Mouse (Mus musculus) thymus, postnatal 36 days (tissue): ENCODE data around the gene Taar8a.
A peak's percentile ranks its signal among the peaks of the same experiment; 100 is the strongest.
"Not testable (repeated sequence)": the region's sequence is repeated elsewhere in the genome, so short reads cannot be mapped to it uniquely, and the experiment has no call there.

Source experiments
- DNase-seq, 2 experiments: peaks; one replicate each; pipeline ENCODE4 v3.0.0; 2022; ENCODE audit warnings: mixed read lengths in 2 of 2

Taar8a gene

GRCm38 (mm10) chr10:24076200-24076599 lies at the start of gene Taar8a:
Gene Taar8a (plus strand): TSS chr10:24076500.
- DNase-seq: not testable (repeated sequence)

DNA sequence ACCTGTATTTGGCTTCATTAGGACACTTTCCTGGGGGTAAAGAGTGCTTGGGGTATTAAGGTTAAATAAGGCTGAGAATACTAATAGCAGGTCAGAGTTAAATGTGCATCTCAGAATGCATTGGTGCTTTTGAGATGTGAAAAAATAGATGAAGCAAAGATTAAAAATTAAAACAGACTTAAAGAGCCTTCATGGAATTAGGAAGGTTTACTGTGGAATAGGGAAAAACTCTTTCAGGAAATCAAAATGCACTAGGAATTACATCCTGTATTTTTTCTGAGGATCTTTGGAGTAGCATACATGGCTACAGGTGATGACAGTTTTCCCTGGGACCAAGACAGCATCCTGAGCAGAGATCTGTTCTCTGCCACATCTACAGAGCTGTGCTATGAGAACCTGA lies 49.4 kb upstream of the Taar8a start, which contains the start of gene Taar7d:
Gene Taar7d, plus strand, starts transcription at position 301 of the 400 bp plus-strand sequence.
- no peak for DNase-seq

DNA sequence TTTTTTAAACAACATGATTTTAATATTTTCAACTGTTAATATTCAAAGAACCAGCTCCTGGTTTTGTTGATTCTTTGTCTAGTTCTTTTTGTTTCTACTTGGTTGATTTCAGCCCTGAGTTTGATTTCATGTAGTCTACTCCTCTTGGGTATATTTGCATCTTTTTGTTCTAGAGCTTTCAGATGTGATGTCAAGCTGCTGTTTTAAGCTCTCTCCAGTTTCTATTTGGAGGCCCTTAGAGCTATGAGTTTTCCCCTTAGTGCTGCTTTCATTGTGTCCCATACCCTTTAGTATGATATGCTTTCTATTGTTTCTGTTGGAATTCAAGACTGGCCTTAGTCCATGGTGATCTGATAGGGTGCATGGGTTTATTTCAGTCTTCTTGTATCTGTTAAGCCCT lies 45.0 kb upstream of the Taar8a start:
- no peak for DNase-seq

- DNase-seq: no peak
These were observed 39.0 kb upstream of the Taar8a start, which contains the start of gene Taar7e for GRCm38 (mm10) chr10:24037314-24037713. Gene Taar7e (plus strand): TSS chr10:24037614.

GRCm38 (mm10) chr10:24040120-24040869 lies 36.0 kb upstream of the Taar8a start:
- no peak for DNase-seq

- DNase-seq: no peak
These were observed 27.1 kb upstream of the Taar8a start, which contains the start of gene Taar7f for GRCm38 (mm10) chr10:24049210-24049609. Gene Taar7f (plus strand): TSS chr10:24049510.

DNA sequence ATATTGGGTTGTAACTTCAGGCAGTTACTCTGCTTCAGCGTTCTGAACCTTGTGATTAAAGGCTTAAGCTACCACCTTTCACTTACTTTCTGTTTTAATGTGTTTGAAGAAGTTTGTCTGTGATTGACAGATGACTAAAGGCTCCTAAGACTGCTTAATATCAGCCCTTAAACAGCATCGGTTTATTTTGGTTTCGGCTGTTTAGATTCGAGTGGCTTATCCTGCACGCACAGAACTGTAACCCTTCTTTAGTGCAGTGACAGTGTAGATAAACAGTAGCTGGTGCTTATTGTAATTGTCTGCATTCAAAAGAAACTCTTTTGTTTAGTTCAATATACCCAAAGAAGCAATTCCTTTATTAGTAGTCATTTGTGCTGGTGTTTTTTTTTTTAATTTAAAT lies 24.3 kb upstream of the Taar8a start:
- DNase-seq: no peak

DNA sequence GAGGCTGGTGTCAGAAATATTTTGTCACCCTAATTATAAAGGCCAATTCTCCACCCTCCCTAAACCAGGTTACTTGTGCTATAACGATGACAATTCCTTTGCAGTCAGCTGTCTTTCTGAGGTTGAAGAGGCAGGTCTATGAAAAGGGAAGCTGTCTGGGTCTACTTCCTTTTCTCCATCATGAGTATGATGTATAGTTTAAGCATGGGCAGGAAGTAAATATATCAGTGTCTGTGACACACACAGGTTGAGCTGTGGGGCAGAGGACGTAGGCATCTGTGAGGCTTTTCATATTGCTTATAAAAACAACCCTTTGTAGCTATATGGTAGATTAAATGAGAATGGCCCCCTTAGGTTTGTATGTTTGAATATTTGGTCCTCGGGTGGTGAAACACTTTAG lies 17.3 kb upstream of the Taar8a start:
- DNase-seq: no peak

DNA sequence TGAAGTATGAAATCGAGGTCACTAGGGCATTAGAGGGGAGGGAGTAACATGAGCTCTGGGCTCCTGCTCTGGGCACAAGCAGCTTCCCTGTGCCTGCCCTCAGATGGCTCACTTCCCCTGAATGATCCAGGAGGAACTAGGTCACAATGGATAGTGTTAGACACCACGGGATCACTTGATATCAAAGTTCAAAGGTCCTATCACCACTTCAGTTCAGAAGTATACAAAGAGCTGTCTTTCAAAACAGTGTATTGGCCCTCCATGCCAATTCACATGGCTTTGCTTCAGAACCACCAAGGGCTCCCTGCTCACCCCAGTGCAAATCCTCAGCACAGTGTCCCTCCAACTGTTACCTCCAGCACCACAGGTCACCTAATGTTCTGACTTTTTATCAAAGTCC lies 1.5 kb upstream of the Taar8a start:
- not testable (repeated sequence) for DNase-seq

GRCm38 (mm10) chr10:24080166-24080565 lies 3.9 kb downstream of the Taar8a start:
- peak; percentile 2 to 5 for DNase-seq

- DNase-seq: no peak
These were observed 9.6 kb downstream of the Taar8a start for GRCm38 (mm10) chr10:24085936-24086335.

DNA sequence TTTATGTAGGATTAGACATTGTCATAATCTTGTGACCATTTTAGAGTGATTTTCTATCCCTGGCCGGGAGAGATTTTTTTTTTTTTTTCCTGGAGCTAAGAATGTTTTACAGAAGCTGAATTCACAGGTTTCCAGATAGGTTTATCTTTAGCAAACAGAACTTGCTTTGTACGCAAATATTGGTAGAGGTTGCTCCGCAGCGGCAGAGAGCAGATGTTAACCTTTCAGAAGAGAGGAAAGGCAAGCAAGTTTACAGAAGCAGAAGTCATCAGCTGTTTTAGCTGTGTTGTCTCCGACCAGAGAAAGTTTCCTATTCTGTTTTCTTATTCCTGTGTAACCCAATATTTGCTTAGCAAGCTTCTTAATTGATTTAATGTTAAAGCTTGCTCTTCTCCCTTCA lies 10.3 kb downstream of the Taar8a start:
- no peak for DNase-seq

DNA sequence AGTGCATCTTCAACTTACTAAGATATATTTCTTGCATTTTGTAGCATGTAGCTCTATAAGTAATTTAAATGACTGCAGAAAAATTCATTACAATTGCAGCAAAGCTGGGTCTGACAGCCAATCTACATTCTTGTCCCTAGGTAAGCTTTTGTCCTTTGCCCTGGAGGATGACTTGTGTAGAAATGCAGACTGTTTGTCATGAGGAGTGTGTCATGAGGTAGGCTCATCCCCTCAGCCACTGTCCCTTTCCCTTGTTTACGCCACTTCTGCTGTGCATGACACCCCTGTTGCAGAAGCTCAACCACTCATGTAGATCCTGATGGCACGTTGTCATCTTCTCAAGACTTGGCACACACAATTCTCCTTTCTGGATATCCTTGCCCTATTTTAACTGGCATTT lies 10.9 kb downstream of the Taar8a start:
- DNase-seq: no peak

DNA sequence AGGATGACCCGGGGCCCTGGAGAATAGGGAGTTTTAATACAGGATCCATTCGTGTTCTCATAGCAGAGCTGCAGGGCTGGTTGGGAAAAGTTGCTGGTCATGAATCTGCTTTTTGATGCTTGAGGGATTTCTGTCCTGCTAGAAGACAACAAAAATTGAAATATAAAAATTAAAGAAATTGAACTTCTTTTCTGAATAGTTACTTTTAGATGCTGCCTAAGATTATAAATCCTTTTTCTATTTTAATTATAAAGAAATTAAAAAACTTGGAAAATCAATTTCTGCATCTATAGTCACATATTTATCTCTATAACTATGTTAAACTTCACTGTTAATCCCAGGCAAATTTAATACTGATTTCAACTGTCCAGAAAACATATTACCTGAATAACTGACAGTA lies 15.9 kb downstream of the Taar8a start, which contains the start of gene Taar8b:
Gene Taar8b, minus strand, starts transcription at position 101 of the 400 bp plus-strand sequence.
- no peak for DNase-seq

- not testable (repeated sequence) for DNase-seq
These were observed 20.7 kb downstream of the Taar8a start for GRCm38 (mm10) chr10:24097010-24097409.

GRCm38 (mm10) chr10:24101812-24102211 lies 25.5 kb downstream of the Taar8a start, which contains the start of gene Taar8c:
Gene Taar8c (minus strand): TSS chr10:24101912.
- DNase-seq: not testable (repeated sequence)

DNA sequence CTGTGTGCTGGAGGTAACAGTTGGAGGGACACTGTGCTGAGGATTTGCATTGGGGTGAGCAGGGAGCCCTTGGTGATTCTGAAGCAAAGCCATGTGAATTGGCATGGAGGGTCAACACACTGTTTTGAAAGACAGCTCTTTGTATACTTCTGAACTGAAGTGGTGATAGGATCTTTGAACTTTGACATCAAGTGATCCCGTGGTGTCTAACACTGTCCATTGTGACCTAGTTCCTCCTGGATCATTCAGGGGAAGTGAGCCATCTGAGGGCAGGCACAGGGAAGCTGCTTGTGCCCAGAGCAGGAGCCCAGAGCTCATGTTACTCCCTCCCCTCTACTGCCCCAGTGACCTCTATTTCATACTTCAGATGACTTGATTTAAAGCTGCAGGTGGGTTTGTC lies 27.0 kb downstream of the Taar8a start:
- DNase-seq: not testable (repeated sequence)

- DNase-seq: no peak
These were observed 31.4 kb downstream of the Taar8a start for GRCm38 (mm10) chr10:24107747-24108146.

DNA sequence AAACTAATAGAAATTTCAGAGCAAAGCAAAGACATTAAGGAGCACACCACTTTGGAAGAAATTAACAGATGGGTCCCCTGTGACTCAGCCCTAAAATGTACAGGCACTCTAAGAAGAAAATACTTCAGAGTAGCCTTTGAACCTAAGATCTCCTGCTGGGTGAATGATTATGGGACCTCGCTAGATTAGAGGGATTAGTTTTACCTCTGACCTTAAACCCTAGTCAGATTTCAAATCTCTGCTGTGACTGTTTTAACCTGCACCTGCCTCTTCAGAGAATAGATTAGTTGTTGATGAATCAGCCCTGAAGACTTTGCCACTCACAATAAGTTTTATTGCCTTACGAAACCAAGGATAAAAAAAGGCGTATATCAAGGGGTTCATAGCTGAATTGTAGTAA lies 31.9 kb downstream of the Taar8a start:
- DNase-seq: no peak

- not testable (repeated sequence) for DNase-seq
These were observed 33.1 kb downstream of the Taar8a start, which contains the start of gene Taar9 for GRCm38 (mm10) chr10:24109434-24109833. Gene Taar9 (minus strand): TSS chr10:24109534.

DNA sequence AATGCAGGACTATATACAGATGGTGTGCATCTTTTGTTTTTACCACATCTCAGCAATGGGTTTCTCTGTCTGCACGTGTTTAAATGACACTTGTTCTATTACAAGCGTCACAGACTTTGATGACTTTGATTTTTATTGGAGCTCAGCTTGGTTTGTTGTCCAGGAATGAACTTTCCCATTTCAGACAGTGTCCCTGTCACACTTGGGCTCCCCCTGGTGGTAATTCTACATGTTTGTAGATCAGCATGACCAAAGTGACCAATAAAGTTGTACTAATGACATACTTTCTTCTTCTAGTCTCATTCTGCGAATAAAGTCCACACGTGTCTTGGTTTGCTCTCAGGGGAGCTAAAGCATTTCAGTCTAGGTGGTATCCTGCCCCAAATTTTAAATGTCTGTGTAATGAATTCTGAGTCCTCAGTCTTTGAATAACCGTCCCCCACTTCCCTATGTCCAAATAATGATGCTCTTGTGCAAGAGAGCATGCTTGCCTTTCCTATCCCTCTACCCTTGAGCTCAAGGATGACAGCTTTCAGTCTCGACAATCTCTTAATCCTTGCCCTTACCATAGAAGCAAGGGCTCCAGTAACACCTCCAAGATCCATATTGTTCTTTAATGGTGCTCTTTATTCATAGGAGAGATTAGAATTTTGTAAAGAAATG lies 34.9 kb downstream of the Taar8a start:
- DNase-seq: no peak
